Mouse (Mus musculus): Measurements from ENCODE around the gene Gm17409. TPM values are rescaled to one million over a fixed set of nuclear protein-coding genes. Genes with fewer than 3 reads are reported as not detected.

Gm17409 gene
- total and polyA plus RNA-seq, 3 experiments: not detected

GRCm38 (mm10) chr2:58479536-58479935 lies 9.6 kb downstream of the Gm17409 start:
- Histone ChIP-seq H3K4me1 (ENCODE audit: insufficient read depth, low read depth, low read length) (no peaks in the 10 kb centered on the region), H3K36me3 (replicated peaks) (no peaks in the 10 kb centered on the region), H3K9me3 (replicated peaks) (peaks cover 42% of the 10 kb centered on the region), H3K27me3 (ENCODE audit: insufficient read depth, low read length) (no peaks in the 10 kb centered on the region), H3K4me3 (ENCODE audit: low read depth, low read length) (no peak overlapping the region)
- DNase-seq (ENCODE audit: low spot score) (no peak), ATAC-seq (ENCODE audit: extremely low read depth, insufficient number of reproducible peaks, low FRiP score, poor library complexity, severe bottlenecking) (no peak)
- TF ChIP-seq GATA2 (IDR thresholded peaks at IDR 0.05; ENCODE audit: borderline replicate concordance, low read depth, low read length) (no peak), POLR2AphosphoS5 (IDR thresholded peaks at IDR 0.05; ENCODE audit: insufficient replicate concordance, low read depth, low read length) (no peak), TAL1 (conservative IDR thresholded peaks at IDR 0.05; ENCODE audit: low read depth, low read length) (no peak), GATA1 (IDR thresholded peaks at IDR 0.05; ENCODE audit: borderline replicate concordance, low read length) (no peak), CTCF (IDR thresholded peaks at IDR 0.05; ENCODE audit: low read depth, low read length) (no peak)

- DNase-seq (ENCODE audit: low spot score): no peak
Observed at GRCm38 (mm10) chr2:58480764-58481163, 10.8 kb downstream of the Gm17409 start.

GRCm38 (mm10) chr2:58481450-58482100 lies 11.7 kb downstream of the Gm17409 start:
- Histone ChIP-seq H3K36me3 (replicated peaks) (no peaks in the 10 kb centered on the region), H3K4me3 (ENCODE audit: low read depth, low read length) (no peak overlapping the region), H3K9me3 (replicated peaks) (peaks cover 46% of the 10 kb centered on the region), H3K27me3 (ENCODE audit: insufficient read depth, low read length) (no peaks in the 10 kb centered on the region), H3K4me1 (ENCODE audit: insufficient read depth, low read depth, low read length) (no peaks in the 10 kb centered on the region)
- no peak for TF ChIP-seq GATA2 (IDR thresholded peaks at IDR 0.05; ENCODE audit: borderline replicate concordance, low read depth, low read length)
- no peak for TF ChIP-seq TAL1 (conservative IDR thresholded peaks at IDR 0.05; ENCODE audit: low read depth, low read length)
- no peak for TF ChIP-seq POLR2AphosphoS5 (IDR thresholded peaks at IDR 0.05; ENCODE audit: insufficient replicate concordance, low read depth, low read length)
- TF ChIP-seq GATA1 (IDR thresholded peaks at IDR 0.05; ENCODE audit: borderline replicate concordance, low read length): no peak
- no peak for TF ChIP-seq CTCF (IDR thresholded peaks at IDR 0.05; ENCODE audit: low read depth, low read length)
- DNase-seq (ENCODE audit: low spot score) (no peak), ATAC-seq (ENCODE audit: extremely low read depth, insufficient number of reproducible peaks, low FRiP score, poor library complexity, severe bottlenecking) (no peak)

More at GRCm38 (mm10) chr2:58480764-58481163, 10.8 kb downstream of the Gm17409 start:
- no peaks in the 10 kb centered on the region for H3K36me3 ChIP-seq (replicated peaks)
- no peak for ATAC-seq (ENCODE audit: extremely low read depth, insufficient number of reproducible peaks, low FRiP score, poor library complexity, severe bottlenecking)
- TF ChIP-seq GATA2 (IDR thresholded peaks at IDR 0.05; ENCODE audit: borderline replicate concordance, low read depth, low read length) (no peak), CTCF (IDR thresholded peaks at IDR 0.05; ENCODE audit: low read depth, low read length) (no peak), GATA1 (IDR thresholded peaks at IDR 0.05; ENCODE audit: borderline replicate concordance, low read length) (no peak), POLR2AphosphoS5 (IDR thresholded peaks at IDR 0.05; ENCODE audit: insufficient replicate concordance, low read depth, low read length) (no peak), TAL1 (conservative IDR thresholded peaks at IDR 0.05; ENCODE audit: low read depth, low read length) (no peak)
- H3K9me3 ChIP-seq (replicated peaks): peaks cover 46% of the 10 kb centered on the region
- H3K27me3 ChIP-seq (ENCODE audit: insufficient read depth, low read length): no peaks in the 10 kb centered on the region
- no peaks in the 10 kb centered on the region for H3K4me1 ChIP-seq (ENCODE audit: insufficient read depth, low read depth, low read length)
- H3K4me3 ChIP-seq (ENCODE audit: low read depth, low read length): no peak overlapping the region

- ATAC-seq (ENCODE audit: extremely low read depth, insufficient number of reproducible peaks, low FRiP score, poor library complexity, severe bottlenecking) (no peak), DNase-seq (ENCODE audit: low spot score) (no peak)
- Histone ChIP-seq H3K36me3 (replicated peaks) (no peaks in the 10 kb centered on the region), H3K4me3 (ENCODE audit: low read depth, low read length) (no peak overlapping the region), H3K27me3 (ENCODE audit: insufficient read depth, low read length) (no peaks in the 10 kb centered on the region), H3K4me1 (ENCODE audit: insufficient read depth, low read depth, low read length) (no peaks in the 10 kb centered on the region), H3K9me3 (replicated peaks) (peaks cover 57% of the 10 kb centered on the region)
- no peak for TF ChIP-seq TAL1 (conservative IDR thresholded peaks at IDR 0.05; ENCODE audit: low read depth, low read length)
- TF ChIP-seq GATA1 (IDR thresholded peaks at IDR 0.05; ENCODE audit: borderline replicate concordance, low read length): no peak
- no peak for TF ChIP-seq GATA2 (IDR thresholded peaks at IDR 0.05; ENCODE audit: borderline replicate concordance, low read depth, low read length)
- TF ChIP-seq CTCF (IDR thresholded peaks at IDR 0.05; ENCODE audit: low read depth, low read length): no peak
- TF ChIP-seq POLR2AphosphoS5 (IDR thresholded peaks at IDR 0.05; ENCODE audit: insufficient replicate concordance, low read depth, low read length): no peak
Observed at GRCm38 (mm10) chr2:58484284-58484965, 14.5 kb downstream of the Gm17409 start.

- ATAC-seq (ENCODE audit: extremely low read depth, insufficient number of reproducible peaks, low FRiP score, poor library complexity, severe bottlenecking): no peak
- H3K4me1 ChIP-seq (ENCODE audit: insufficient read depth, low read depth, low read length): no peaks in the 10 kb centered on the region
- no peak overlapping the region for H3K4me3 ChIP-seq (ENCODE audit: low read depth, low read length)
- no peaks in the 10 kb centered on the region for H3K36me3 ChIP-seq (replicated peaks)
- H3K27me3 ChIP-seq (ENCODE audit: insufficient read depth, low read length): no peaks in the 10 kb centered on the region
- DNase-seq (ENCODE audit: low spot score): no peak
- peaks cover 59% of the 10 kb centered on the region for H3K9me3 ChIP-seq (replicated peaks)
- TF ChIP-seq CTCF (IDR thresholded peaks at IDR 0.05; ENCODE audit: low read depth, low read length) (no peak), GATA1 (IDR thresholded peaks at IDR 0.05; ENCODE audit: borderline replicate concordance, low read length) (no peak), POLR2AphosphoS5 (IDR thresholded peaks at IDR 0.05; ENCODE audit: insufficient replicate concordance, low read depth, low read length) (no peak), TAL1 (conservative IDR thresholded peaks at IDR 0.05; ENCODE audit: low read depth, low read length) (no peak), GATA2 (IDR thresholded peaks at IDR 0.05; ENCODE audit: borderline replicate concordance, low read depth, low read length) (no peak)
Observed at GRCm38 (mm10) chr2:58485152-58485551, 15.2 kb downstream of the Gm17409 start.

GRCm38 (mm10) chr2:58485683-58486082 lies 15.8 kb downstream of the Gm17409 start:
- ATAC-seq (ENCODE audit: extremely low read depth, insufficient number of reproducible peaks, low FRiP score, poor library complexity, severe bottlenecking): no peak

More at GRCm38 (mm10) chr2:58485683-58486082, 15.8 kb downstream of the Gm17409 start:
- no peak for TF ChIP-seq CTCF (IDR thresholded peaks at IDR 0.05; ENCODE audit: low read depth, low read length)
- DNase-seq (ENCODE audit: low spot score): no peak
- H3K9me3 ChIP-seq (replicated peaks): peaks cover 57% of the 10 kb centered on the region
- H3K36me3 ChIP-seq (replicated peaks): no peaks in the 10 kb centered on the region
- no peaks in the 10 kb centered on the region for H3K27me3 ChIP-seq (ENCODE audit: insufficient read depth, low read length)
- H3K4me3 ChIP-seq (ENCODE audit: low read depth, low read length): no peak overlapping the region
- no peaks in the 10 kb centered on the region for H3K4me1 ChIP-seq (ENCODE audit: insufficient read depth, low read depth, low read length)
